Mouse (Mus musculus): ENCODE measurements at regions not wholly inside any gene's neighbourhood (a gene's known extent, or its start where the extent isn't known, plus 50 kb on each side); places are given as distances from the start of the nearest gene placed in this dataset.

GRCm38 (mm10) chr4:93830701-93831100 is 495.4 kb upstream of the Tusc1 start:
- TF ChIP-seq MYC (IDR thresholded peaks at IDR 0.05; ENCODE audit: low read depth, low read length) (no peak), POLR2A (IDR thresholded peaks at IDR 0.05; ENCODE audit: control insufficient read depth in 1 of 2, insufficient read depth in 1 of 2, low read depth in 1 of 2, low read length in 2 of 2, poor library complexity in 1 of 2) (no peak), EP300 (IDR thresholded peaks at IDR 0.05; ENCODE audit: low read depth in 1 of 2, low read length in 2 of 2) (no peak), RAD21 (IDR thresholded peaks at IDR 0.05; ENCODE audit: low read depth, low read length) (no peak), GATA1 (IDR thresholded peaks at IDR 0.05; ENCODE audit: low read depth, low read length) (no peak), ZKSCAN1 (IDR thresholded peaks at IDR 0.05; ENCODE audit: low read depth, low read length) (no peak), SMC3 (IDR thresholded peaks at IDR 0.05; ENCODE audit: low read depth, low read length) (no peak), CTCF (IDR thresholded peaks at IDR 0.05 in 2 of 3, conservative IDR thresholded peaks at IDR 0.05 in 1 of 3; ENCODE audit: control insufficient read depth in 1 of 3, insufficient read depth in 1 of 3, low read depth in 2 of 3, low read length in 3 of 3, poor library complexity in 1 of 3, severe bottlenecking in 1 of 3) (no peak), TBP (IDR thresholded peaks at IDR 0.05; ENCODE audit: low read depth, low read length) (no peak), ZMIZ1 (IDR thresholded peaks at IDR 0.05; ENCODE audit: low read depth, low read length) (no peak), BHLHE40 (IDR thresholded peaks at IDR 0.05; ENCODE audit: borderline replicate concordance, low read depth, low read length) (no peak), E2F4 (IDR thresholded peaks at IDR 0.05; ENCODE audit: borderline replicate concordance, low read depth, low read length) (no peak), MXI1 (IDR thresholded peaks at IDR 0.05; ENCODE audit: low read depth, low read length) (no peak)
